Mouse (Mus musculus) T-helper 17 cell (primary cell): ENCODE data around the gene Gm17018.

Source experiments
- in situ Hi-C, 2 experiments: fragments of 300-600 bp; cut with MboI, MseI; formaldehyde crosslinking; loops; 1 replicate in 1 of 2; 2 replicates in 1 of 2; pipeline ENCODE4 v1.15.1; 2025; ENCODE audit warnings: high pct_unique_total_duplicates in 2 of 2

Gene Gm17018

DNA sequence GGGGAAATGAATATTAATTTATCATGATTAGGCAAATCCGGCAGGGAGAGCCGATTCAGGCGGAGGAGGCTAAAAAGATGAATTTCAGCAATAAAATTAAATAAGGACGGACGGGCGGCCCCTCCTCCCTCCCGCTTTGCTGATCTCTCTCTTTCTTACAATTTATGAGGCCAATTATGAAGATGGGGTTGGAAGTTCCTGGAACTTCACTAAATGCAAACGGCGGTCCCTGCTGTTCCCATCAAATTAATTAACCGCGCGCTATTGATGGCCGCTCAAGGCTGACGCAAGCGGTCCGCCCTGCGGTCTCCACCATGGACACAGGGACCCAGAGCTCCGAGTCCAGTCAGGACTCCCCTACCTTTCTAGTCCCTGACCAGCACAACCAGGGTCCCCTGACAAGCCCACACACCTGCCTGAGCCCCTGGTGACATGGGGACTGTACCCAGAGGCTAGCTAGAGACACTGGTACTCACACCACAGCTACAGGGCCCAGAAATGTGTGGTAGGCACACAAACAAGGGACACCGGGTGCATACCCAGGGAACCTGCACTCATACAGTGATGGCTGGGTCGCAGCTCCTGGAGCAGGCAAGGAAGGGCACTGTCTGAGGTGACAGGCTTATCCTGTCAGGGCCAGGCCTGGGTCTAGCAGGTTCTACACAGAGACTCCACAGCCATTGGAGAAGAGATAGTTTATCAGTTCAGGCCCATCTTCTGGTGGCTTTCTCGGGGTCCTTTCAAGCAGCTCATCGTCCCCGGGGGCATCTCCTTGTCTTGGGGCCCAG lies 11.1 kb upstream of the Gm17018 start:
- in situ Hi-C loops: loop anchor here (5.0 kb wide), 3 partner anchors 267 to 332 kb away; no protein-coding TSS in a partner anchor

- in situ Hi-C loops: loop anchor here (5.0 to 25.0 kb wide), 4 partner anchors 187 to 333 kb away; partner anchors contain the start of genes Fgf8 (in 1 of the 2) and Npm3 (in 1 of the 2)
Measured at GRCm38 (mm10) chr19:45549948-45550347, 10.5 kb upstream of the Gm17018 start.

DNA sequence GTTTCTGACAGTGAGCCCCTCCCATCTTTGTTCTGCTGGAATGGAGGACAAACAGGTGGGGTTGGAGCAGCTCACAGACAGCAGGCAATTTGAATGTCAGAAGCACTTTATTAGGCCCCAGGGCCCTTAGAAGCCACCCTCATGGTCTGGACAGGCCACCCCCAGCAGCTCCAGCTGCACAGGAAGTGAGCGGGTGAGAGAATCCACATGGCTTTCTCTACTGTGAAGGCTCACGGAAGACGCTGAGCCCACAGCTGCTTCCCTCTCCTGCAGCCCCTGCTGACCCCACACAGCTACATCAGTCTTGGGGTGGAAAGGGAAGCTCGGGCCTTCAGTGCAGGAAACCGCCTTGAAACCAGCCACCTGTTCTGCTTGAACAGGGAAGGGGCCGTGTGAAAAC lies 8.2 kb upstream of the Gm17018 start:
- in situ Hi-C loops: loop anchor here in 1 of 2 experiments (25.0 kb wide), 1 partner anchor 185 kb away; the partner anchor contains the start of genes Fgf8 and Npm3

DNA sequence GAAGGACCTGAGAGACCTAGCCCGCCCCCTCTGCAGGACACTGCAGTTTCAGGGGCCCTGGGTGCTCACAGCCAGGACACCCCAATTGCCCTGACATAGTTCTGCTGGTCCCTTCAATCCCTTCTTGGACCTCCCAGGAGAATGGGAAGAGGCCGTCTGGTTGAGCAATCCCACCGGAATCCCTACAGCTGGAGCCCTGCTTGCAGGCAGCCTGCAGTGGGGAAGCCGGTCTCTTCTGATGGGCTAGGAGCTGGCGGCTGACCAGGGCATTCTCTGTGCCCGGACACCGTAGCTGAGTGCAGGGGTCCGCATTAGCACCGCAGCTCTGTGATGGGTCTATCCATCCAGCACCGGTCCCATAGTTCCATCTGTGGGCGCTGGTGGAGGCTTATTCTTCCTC lies 6.3 kb upstream of the Gm17018 start:
- in situ Hi-C loops: loop anchor here in 1 of 2 experiments (25.0 kb wide), 1 partner anchor 183 kb away; the partner anchor contains the start of genes Fgf8 and Npm3

- in situ Hi-C loops: loop anchor here in 1 of 2 experiments (25.0 kb wide), 1 partner anchor 171 kb away; the partner anchor contains the start of genes Fgf8 and Npm3
Measured at GRCm38 (mm10) chr19:45565925-45566715, 5.7 kb downstream of the Gm17018 start.

GRCm38 (mm10) chr19:45567367-45567766 lies 7.0 kb downstream of the Gm17018 start:
- in situ Hi-C loops: loop anchor here in 1 of 2 experiments (25.0 kb wide), 1 partner anchor 170 kb away; the partner anchor contains the start of genes Fgf8 and Npm3

- in situ Hi-C loops: loop anchor here (5.0 to 25.0 kb wide), 2 partner anchors 164 to 174 kb away; partner anchors contain the start of genes Npm3 (in 2 of the 2) and Fgf8 (in 1 of the 2)
Measured at GRCm38 (mm10) chr19:45573033-45573432, 12.6 kb downstream of the Gm17018 start.

DNA sequence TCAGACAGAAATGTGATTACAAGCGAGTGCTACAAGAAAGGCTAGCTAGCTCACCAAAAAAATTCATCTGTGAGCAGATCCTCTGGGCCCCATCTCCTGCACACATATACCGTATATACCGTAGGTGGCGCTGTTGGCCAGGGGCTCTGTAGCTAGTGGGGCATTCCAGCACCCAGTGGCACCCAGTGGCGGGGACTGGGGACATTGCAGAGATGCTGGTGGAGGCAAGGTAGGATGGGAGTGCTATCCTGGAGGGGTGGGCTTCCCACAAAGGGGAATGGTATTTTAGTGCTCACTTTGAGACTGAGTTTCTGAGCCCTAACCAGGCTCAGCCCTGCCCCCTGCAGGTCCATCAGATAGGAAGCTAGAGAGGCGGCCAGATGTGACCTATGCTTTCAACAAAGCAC lies 13.4 kb downstream of the Gm17018 start:
- in situ Hi-C loops: loop anchor here (5.0 to 25.0 kb wide), 2 partner anchors 163 to 173 kb away; partner anchors contain the start of genes Npm3 (in 2 of the 2) and Fgf8 (in 1 of the 2)

- in situ Hi-C loops: loop anchor here (5.0 to 25.0 kb wide), 2 partner anchors 163 to 173 kb away; partner anchors contain the start of genes Npm3 (in 2 of the 2) and Fgf8 (in 1 of the 2)
Measured at GRCm38 (mm10) chr19:45574339-45574898, 14.0 kb downstream of the Gm17018 start.

- in situ Hi-C loops: loop anchor here (5.0 to 25.0 kb wide), 2 partner anchors 162 to 172 kb away; partner anchors contain the start of genes Npm3 (in 2 of the 2) and Fgf8 (in 1 of the 2)
Measured at GRCm38 (mm10) chr19:45574941-45575631, 14.7 kb downstream of the Gm17018 start.

DNA sequence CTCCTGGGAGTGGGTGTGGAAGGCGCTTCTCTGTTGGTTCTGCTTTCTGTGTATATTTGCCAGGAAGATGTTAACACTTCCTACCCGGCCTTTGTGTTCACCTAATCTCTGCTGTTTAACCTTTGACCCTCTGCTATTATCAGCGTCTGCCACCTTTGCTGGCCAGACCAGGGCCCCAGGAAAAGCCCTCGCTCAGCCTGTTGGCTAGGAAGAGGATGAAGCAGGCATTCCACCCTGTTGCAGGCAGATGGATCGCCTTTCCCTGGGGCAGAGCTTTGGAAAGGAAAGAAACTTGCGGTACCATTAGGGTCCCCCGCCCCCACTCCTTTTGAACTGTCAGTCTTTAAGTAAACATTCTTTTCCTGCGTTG lies 15.2 kb downstream of the Gm17018 start:
- in situ Hi-C loops: no loop called here

DNA sequence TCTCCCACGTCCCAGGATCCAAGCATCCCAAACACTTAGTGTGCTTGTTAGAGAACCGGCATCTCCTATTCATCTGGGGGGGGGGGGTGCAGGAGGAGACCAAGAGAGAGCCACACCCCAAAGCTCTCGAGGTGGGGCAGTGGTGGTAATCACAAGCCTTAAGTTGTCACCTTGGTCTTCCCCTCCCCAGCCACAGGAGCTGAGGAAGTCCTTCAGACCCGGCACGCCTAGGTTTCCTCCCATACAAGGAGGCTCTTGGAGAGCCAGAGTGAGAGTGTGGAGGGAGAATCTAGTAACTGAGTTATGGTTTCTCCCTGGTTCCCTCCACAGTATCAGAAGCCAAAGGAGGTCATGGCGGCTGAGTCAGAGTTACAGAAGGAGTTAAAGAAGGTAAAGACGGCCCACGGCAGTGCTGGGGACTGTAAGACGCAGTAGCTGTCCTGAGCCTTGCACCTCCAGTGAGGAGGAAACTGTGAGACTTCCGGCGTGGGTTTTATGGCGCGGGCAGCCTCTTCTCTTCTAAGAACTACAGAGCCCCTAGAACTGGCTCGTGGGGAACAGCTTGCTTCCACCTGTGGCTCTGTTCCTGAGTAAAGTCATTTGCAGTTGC lies 16.8 kb downstream of the Gm17018 start:
- in situ Hi-C loops: no loop called here

GRCm38 (mm10) chr19:45578976-45579375 lies 18.6 kb downstream of the Gm17018 start:
- in situ Hi-C loops: no loop called here

GRCm38 (mm10) chr19:45579416-45579815 lies 19.0 kb downstream of the Gm17018 start:
- in situ Hi-C loops: no loop called here

GRCm38 (mm10) chr19:45580235-45580634 lies 19.8 kb downstream of the Gm17018 start:
- in situ Hi-C loops: no loop called here

DNA sequence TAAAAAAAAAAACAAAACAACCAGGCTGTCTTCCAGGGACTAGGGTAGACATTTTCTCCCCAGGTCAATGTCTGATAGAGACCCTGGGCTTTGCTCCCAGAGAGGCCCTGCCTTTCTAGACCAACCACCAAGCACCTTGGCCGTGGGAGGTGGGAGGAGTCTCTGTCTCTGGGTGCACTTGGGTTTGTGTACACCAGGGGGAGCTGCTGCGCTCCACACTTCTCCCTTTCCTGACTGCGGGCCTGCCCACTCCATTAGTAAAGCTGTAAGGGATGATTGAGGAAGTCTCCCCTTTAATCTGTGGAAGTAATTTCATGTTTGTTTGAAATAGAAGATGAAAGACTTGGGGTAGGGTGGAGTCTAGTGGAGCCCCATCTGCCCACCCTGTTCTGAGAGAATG lies 20.8 kb downstream of the Gm17018 start:
- in situ Hi-C loops: no loop called here

GRCm38 (mm10) chr19:45582161-45582560 lies 21.7 kb downstream of the Gm17018 start:
- in situ Hi-C loops: no loop called here

GRCm38 (mm10) chr19:45583136-45583535 lies 22.7 kb downstream of the Gm17018 start:
- in situ Hi-C loops: no loop called here

DNA sequence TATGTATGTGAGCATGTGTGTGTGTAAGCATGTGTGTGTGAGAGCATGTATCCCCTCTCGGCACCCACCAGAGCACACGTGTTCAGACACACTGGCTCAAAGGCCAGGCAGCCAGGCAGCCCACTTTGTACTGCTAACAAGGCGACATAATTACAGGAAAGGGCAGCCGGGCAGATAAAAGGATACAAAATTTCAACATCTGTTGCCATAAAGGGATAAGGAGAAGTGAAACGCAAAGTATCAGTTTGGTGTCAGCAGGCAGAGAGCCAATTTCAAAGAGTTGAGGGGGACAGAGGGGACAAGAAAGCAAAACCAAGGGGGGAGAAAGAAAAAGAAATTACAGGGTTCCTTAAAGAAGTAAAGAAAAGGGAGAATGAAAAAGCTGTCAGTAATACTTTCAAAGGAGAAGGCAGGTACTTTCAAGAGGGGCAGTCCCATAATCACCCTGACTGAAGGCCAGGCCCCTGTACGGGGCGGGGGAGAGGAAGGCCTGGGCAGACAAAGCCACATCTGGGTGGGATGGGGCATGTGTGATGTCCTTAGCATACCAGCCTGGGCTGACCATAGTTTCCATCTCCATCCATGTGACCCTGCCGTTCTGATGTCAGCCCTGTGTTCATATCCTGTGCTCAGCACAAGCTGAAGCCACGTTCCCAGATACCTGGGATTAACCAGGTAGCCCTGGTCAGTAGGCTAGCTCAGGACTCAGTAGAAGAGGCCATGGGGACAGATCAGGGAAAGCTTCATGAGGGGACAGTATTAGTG lies 24.6 kb downstream of the Gm17018 start:
- in situ Hi-C loops: no loop called here
